Mouse (Mus musculus) liver, adult 2 months (tissue): Measurements from ENCODE around the gene Pou2f3.

Source experiments
- CTCF ChIP-seq: fragments of 200-500 bp; IDR thresholded peaks from 2 replicates; pipeline ENCODE4 v1.5.1; 2011; ENCODE audit warnings: low read depth, low read length, control low read depth
- POLR2A ChIP-seq: fragments of 200-500 bp; IDR thresholded peaks from 2 replicates; pipeline ENCODE4 v1.6.1; 2011; ENCODE audit warnings: low read length, control low read depth; ENCODE audit not compliant: insufficient read depth; ENCODE audit errors: extremely low read depth

GRCm38 (mm10) chr9:43240594-43240900 is 30.4 kb upstream of the Pou2f3 start:
- TF ChIP-seq CTCF (no peak), POLR2A (no peak)
